Mouse (Mus musculus) lung, embryonic 14.5 days (tissue): Measurements from ENCODE around the gene Snx10. TPM values are rescaled to one million over a fixed set of nuclear protein-coding genes. Genes with fewer than 3 reads are reported as not detected.

ENCODE experiments used
- ATAC-seq: fragments of 200-750 bp; cut with Nextera tagmentation; 2 replicates; pipeline ENCODE4 v1.8.0; 2017; ENCODE audit warnings: mild to moderate bottlenecking, moderate TSS enrichment, moderate library complexity; ENCODE audit not compliant: insufficient read depth
- DNase-seq: peaks from one replicate; pipeline ENCODE4 v3.0.0-alpha.2; 2015
- H3K27ac ChIP-seq: fragments of 300-500 bp; sonication (generic); 2 replicates; pipeline ENCODE4 v1.5.1; 2014; ENCODE audit warnings: low read depth, mild to moderate bottlenecking, moderate library complexity
- H3K27me3 ChIP-seq: fragments of 300-500 bp; sonication (generic); 2 replicates; pipeline ENCODE4 v1.6.1; 2014; ENCODE audit warnings: low read length, control low read depth; ENCODE audit not compliant: insufficient read depth
- H3K36me3 ChIP-seq: fragments of 300-500 bp; sonication (generic); 2 replicates; pipeline ENCODE4 v1.6.1; 2014; ENCODE audit warnings: control low read depth; ENCODE audit not compliant: insufficient read depth
- H3K4me1 ChIP-seq: fragments of 300-500 bp; sonication (generic); 2 replicates; pipeline ENCODE4 v1.6.1; 2014; ENCODE audit warnings: antibody characterized with exemption, control low read depth; ENCODE audit not compliant: insufficient read depth
- H3K4me2 ChIP-seq: fragments of 300-500 bp; sonication (generic); 2 replicates; pipeline ENCODE4 v1.6.1; 2014; ENCODE audit warnings: mild to moderate bottlenecking
- H3K4me3 ChIP-seq: fragments of 300-500 bp; sonication (generic); 2 replicates; pipeline ENCODE4 v1.5.1; 2014; ENCODE audit warnings: low read depth, low read length
- H3K9ac ChIP-seq: fragments of 300-500 bp; sonication (generic); 2 replicates; pipeline ENCODE4 v1.6.1; 2014
- H3K9me3 ChIP-seq: fragments of 300-500 bp; sonication (generic); 2 replicates; pipeline ENCODE4 v1.6.1; 2016; ENCODE audit warnings: low read depth, low read length, control low read depth
- CTCF ChIP-seq: IDR thresholded peaks from 2 replicates; pipeline ENCODE4 v1.5.1; 2016; ENCODE audit warnings: antibody characterized with exemption, low read depth
- WGBS: fragments of 180-500 bp; shearing (Covaris S2); extraction: QIAGEN DNeasy Blood & Tissue Kit; methylation state at CpG from one replicate; pipeline ENCODE4 v1.1.7; 2014; 5-methylcytosine and 5-hydroxymethylcytosine counted together
- polyA plus RNA-seq: library from polyadenylated mRNA; unstranded; fragments of >200 nt; fragmentation: Nextera tagmentation; extraction: Ambion mirVana; gene quantifications from 2 replicates; pipeline ENCODE4 v1.2.1, GENCODE M21; 2014

Snx10 gene
- polyA plus RNA-seq, 1 experiment from 2014 or later: 11.3 TPM

DNA sequence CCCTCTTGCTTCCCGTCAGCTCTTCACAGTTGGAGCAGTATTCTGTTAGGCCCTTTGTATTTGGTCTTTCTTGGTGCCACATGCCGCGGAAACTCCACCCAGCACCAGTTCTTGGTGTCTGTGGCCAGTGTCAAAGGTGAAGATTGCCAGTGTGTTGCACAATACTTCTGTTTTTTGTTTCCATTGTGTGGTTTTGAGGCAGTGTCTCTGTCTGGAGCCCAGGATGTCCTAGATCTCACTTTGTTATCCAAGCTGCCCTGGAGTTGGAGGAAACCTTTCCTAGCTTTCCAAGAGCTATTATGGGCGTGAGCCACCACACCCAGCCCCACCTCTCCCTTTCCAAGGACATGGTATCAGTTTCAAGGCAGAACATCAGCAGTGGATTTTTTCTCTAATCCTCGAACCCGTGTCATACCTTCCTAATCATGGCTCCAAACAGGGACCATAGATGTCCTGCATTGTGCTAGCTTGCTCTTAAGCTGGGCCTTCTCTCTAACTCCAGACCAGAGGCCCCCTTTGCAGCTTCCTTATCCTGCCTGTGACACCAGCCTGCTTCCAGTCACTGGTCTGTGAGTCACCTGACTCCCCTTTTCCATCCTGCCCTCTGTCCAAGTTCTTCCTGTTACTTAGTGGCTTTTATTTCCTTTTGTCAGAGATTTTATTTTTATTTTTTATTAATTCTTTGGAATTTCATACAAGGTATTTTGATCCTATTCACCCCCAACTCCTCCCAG lies 9.9 kb downstream of the Snx10 start:
- 79% methylated on average over 6 of the region's 6 CpGs for WGBS
- no peak for DNase-seq
- no peak for TF ChIP-seq CTCF
- no peak for ATAC-seq
- H3K4me1 ChIP-seq: no peaks in the 10 kb centered on the region
- H3K27ac ChIP-seq: no peak overlapping the region
- H3K9ac ChIP-seq: no peak overlapping the region
- no peaks in the 10 kb centered on the region for H3K9me3 ChIP-seq
- H3K4me3 ChIP-seq: no peak overlapping the region
- H3K4me2 ChIP-seq: no peak overlapping the region
- no peaks in the 10 kb centered on the region for H3K36me3 ChIP-seq
- no peaks in the 10 kb centered on the region for H3K27me3 ChIP-seq

GRCm38 (mm10) chr6:51535571-51535970 lies 11.9 kb downstream of the Snx10 start:
- TF ChIP-seq CTCF: no peak
- no peak overlapping the region for H3K4me2 ChIP-seq
- ATAC-seq (no peak), DNase-seq (no peak)
- H3K9me3 ChIP-seq: no peaks in the 10 kb centered on the region
- no peaks in the 10 kb centered on the region for H3K36me3 ChIP-seq
- H3K27me3 ChIP-seq: no peaks in the 10 kb centered on the region
- no peak overlapping the region for H3K9ac ChIP-seq
- 90% methylated on average over 10 of the region's 10 CpGs for WGBS
- no peak overlapping the region for H3K4me3 ChIP-seq
- no peaks in the 10 kb centered on the region for H3K4me1 ChIP-seq
- no peak overlapping the region for H3K27ac ChIP-seq

DNA sequence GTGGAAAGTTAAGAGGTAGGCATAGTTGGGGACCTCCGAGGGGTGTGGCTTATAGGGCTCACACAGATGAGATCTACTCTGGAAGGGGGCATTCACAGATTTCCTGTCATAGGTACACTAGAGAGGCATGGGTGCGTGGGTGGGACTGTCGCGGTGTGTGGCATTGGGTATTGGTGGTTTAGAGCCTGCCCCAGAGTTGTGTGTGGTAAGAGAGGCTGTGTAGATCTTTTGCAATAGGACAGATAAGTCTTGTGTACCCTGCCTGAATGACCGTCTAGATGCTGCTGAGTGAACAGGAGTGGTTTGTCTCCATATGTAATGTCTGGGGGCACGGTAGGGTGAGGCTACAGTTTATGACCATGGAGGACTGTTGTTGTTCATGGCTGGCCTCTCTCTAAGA lies 16.8 kb downstream of the Snx10 start:
- no peak overlapping the region for H3K9ac ChIP-seq

GRCm38 (mm10) chr6:51541422-51541821 lies 17.7 kb downstream of the Snx10 start:
- Histone ChIP-seq H3K9me3 (no peaks in the 10 kb centered on the region), H3K4me3 (no peak overlapping the region), H3K4me2 (no peak overlapping the region), H3K36me3 (no peaks in the 10 kb centered on the region), H3K9ac (no peak overlapping the region), H3K4me1 (no peaks in the 10 kb centered on the region), H3K27me3 (no peaks in the 10 kb centered on the region), H3K27ac (no peak overlapping the region)
- TF ChIP-seq CTCF: no peak
- 62% methylated on average over 7 of the region's 7 CpGs for WGBS
- ATAC-seq (no peak), DNase-seq (no peak)

More for the DNA sequence above, 16.8 kb downstream of the Snx10 start:
- no peak overlapping the region for H3K4me3 ChIP-seq
- ATAC-seq: no peak
- H3K4me1 ChIP-seq: no peaks in the 10 kb centered on the region
- no peaks in the 10 kb centered on the region for H3K9me3 ChIP-seq
- no peaks in the 10 kb centered on the region for H3K27me3 ChIP-seq
- no peak overlapping the region for H3K27ac ChIP-seq
- no peak overlapping the region for H3K4me2 ChIP-seq
- TF ChIP-seq CTCF: no peak
- no peak for DNase-seq
- WGBS: 85% methylated on average over 6 of the region's 6 CpGs
- no peaks in the 10 kb centered on the region for H3K36me3 ChIP-seq

- H3K9ac ChIP-seq: no peak overlapping the region
- H3K4me3 ChIP-seq: no peak overlapping the region
- WGBS: 78% methylated on average over 4 of the region's 4 CpGs
- no peak for TF ChIP-seq CTCF
- H3K4me2 ChIP-seq: no peak overlapping the region
- no peaks in the 10 kb centered on the region for H3K4me1 ChIP-seq
- no peaks in the 10 kb centered on the region for H3K9me3 ChIP-seq
- ATAC-seq: no peak
- H3K27ac ChIP-seq: no peak overlapping the region
- no peak for DNase-seq
- no peaks in the 10 kb centered on the region for H3K36me3 ChIP-seq
- no peaks in the 10 kb centered on the region for H3K27me3 ChIP-seq
Observed at GRCm38 (mm10) chr6:51542147-51542546, 18.4 kb downstream of the Snx10 start.

DNA sequence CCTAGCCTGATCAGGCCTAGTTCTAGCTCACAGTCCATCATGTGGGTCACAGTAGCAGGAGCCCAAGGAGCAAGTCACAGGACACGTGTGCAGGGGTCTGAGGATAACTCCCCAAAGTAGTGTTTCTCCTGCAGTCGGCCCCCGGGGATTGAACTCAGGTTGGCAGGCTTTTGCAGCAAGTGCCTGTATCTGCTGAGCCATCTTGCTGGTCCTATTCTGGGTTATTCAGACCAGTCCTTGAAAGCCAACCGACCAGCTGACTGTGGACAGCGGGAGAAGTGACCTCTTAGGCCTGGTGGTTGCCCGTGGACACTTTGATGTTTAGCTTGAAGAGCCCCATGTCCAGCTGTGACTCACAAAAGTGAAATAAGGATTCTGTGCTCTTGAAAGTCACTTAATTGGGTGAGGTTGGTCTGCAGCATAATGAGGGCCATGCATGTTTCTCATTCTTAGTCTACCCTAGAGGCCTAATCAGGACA lies 20.0 kb downstream of the Snx10 start:
- 76% methylated on average over 6 of the region's 6 CpGs for WGBS
- H3K9ac ChIP-seq: no peak overlapping the region
- H3K9me3 ChIP-seq: no peaks in the 10 kb centered on the region
- no peak for DNase-seq
- no peak for ATAC-seq
- no peak for TF ChIP-seq CTCF
- H3K36me3 ChIP-seq: no peaks in the 10 kb centered on the region
- H3K27me3 ChIP-seq: no peaks in the 10 kb centered on the region
- no peak overlapping the region for H3K4me2 ChIP-seq
- no peak overlapping the region for H3K27ac ChIP-seq
- no peak overlapping the region for H3K4me3 ChIP-seq
- H3K4me1 ChIP-seq: no peaks in the 10 kb centered on the region

DNA sequence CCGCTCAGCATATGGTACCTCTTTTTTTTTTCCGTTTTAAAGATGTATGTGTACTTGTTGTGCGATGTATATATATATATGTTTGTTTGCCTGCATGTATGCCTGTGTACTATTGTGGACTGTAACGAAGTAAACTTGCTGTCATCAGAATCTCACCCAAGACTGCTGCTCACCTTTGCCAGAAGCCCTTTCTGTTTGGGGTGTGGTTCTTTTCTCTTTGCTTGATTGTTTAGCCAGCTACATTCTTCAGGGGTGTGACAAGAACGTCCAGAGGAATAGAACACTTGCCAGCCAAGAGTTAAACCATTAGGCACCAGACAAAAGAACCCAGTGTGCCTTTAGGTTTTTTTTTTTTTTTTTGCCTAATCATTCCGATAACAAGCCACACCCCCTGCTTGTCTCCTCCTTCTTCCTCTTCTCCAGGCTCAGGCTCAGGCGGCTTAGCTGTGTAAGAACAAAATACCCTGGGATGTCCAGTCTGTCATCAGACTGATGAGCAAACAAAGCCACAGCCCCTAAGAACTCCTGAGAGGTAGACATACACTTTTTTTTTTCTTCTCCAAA lies 20.5 kb downstream of the Snx10 start:
- Histone ChIP-seq H3K9ac (no peak overlapping the region), H3K9me3 (no peaks in the 10 kb centered on the region), H3K36me3 (no peaks in the 10 kb centered on the region), H3K27ac (no peak overlapping the region), H3K4me3 (no peak overlapping the region), H3K27me3 (no peaks in the 10 kb centered on the region), H3K4me1 (no peaks in the 10 kb centered on the region), H3K4me2 (peak overlapping the region; percentile 27; the same call in 1 of the 2 replicates)
- no peak for TF ChIP-seq CTCF
- no peak for ATAC-seq
- peak; percentile 44 for DNase-seq
- WGBS: 43% methylated on average over 7 of the region's 7 CpGs
